Mouse (Mus musculus) ES-Bruce4 (cell line): ENCODE measurements around the gene Shisa3. TPM values are rescaled to one million over a fixed set of nuclear protein-coding genes. Genes with fewer than 3 reads are reported as not detected.

Experiments used
- H3K27ac ChIP-seq: 2 replicates; pipeline ENCODE4 v1.5.1; 2012; ENCODE audit warnings: low read length, inconsistent platforms; ENCODE audit not compliant: insufficient read depth
- H3K27me3 ChIP-seq: 2 replicates; pipeline ENCODE4 v1.6.1; 2012; ENCODE audit warnings: mild to moderate bottlenecking, low read length, inconsistent platforms; ENCODE audit not compliant: control insufficient read depth, poor library complexity, insufficient read depth, severe bottlenecking
- H3K36me3 ChIP-seq: 2 replicates; pipeline ENCODE4 v1.6.1; 2012; ENCODE audit warnings: inconsistent platforms, mild to moderate bottlenecking, low read length, moderate library complexity; ENCODE audit not compliant: control insufficient read depth, poor library complexity, insufficient read depth, severe bottlenecking
- H3K4me1 ChIP-seq: one replicate; pipeline ENCODE4 v1.8.1; 2011; ENCODE audit warnings: low read length; ENCODE audit not compliant: control insufficient read depth, insufficient read depth
- H3K4me3 ChIP-seq: 2 replicates; pipeline ENCODE4 v1.5.1; 2011; ENCODE audit warnings: low read depth, mild to moderate bottlenecking, low read length
- H3K9ac ChIP-seq: 2 replicates; pipeline ENCODE4 v1.6.1; 2012; ENCODE audit warnings: low read depth, mild to moderate bottlenecking, inconsistent platforms; ENCODE audit not compliant: poor library complexity, severe bottlenecking
- H3K9me3 ChIP-seq: replicated peaks from 2 replicates; pipeline ENCODE4 v1.6.1; 2012; ENCODE audit warnings: mild to moderate bottlenecking, low read length, inconsistent platforms; ENCODE audit not compliant: control insufficient read depth, poor library complexity, insufficient read depth, severe bottlenecking
- CTCF ChIP-seq: IDR thresholded peaks from one replicate; pipeline ENCODE4 v1.8.1; 2011; ENCODE audit warnings: low read depth, low read length
- EP300 ChIP-seq: IDR thresholded peaks from 2 replicates; pipeline ENCODE4 v1.6.1; 2011; ENCODE audit warnings: low read depth, low read length; ENCODE audit not compliant: insufficient read depth
- POLR2A ChIP-seq: IDR thresholded peaks from one replicate; pipeline ENCODE4 v1.8.1; 2011; ENCODE audit warnings: low read length; ENCODE audit not compliant: insufficient read depth
- polyA plus RNA-seq: library from polyadenylated mRNA; stranded (reverse); fragments of >200 nt; gene quantifications from 2 replicates; pipeline ENCODE4 v1.2.4, GENCODE M21; 2011; ENCODE audit warnings: low read depth; ENCODE audit not compliant: missing spikeins, insufficient read depth, insufficient read length

Gene Shisa3
- polyA plus RNA-seq, 1 experiment, result 0.52 TPM

DNA sequence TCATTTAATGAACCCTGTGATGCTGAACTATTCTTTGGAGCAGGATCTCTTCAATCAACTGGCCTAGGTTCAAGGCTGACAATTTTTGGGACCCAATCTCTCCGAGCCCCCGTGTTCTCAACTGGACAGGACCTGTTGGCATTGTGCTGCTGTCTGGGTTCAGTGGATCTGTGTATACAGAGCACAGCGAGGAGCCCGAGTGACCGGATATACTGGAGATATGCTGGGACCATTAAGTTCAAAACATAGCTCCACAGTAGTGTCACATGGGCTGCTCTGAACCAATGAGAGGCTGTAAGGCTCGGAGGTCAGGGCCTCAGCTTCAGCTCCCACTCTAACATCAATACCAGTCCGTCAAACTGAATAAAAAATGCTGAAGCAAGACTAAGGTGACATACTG, 21.8 kb downstream of the Shisa3 start:
- Histone ChIP-seq H3K27me3 (no peaks in the 10 kb centered on the region), H3K9me3 (no peaks in the 10 kb centered on the region), H3K4me3 (no peak overlapping the region), H3K36me3 (no peaks in the 10 kb centered on the region), H3K9ac (no peak overlapping the region), H3K27ac (no peak overlapping the region), H3K4me1 (no peaks in the 10 kb centered on the region)
- no peak for TF ChIP-seq EP300
- TF ChIP-seq CTCF, result no peak
- no peak for TF ChIP-seq POLR2A

DNA sequence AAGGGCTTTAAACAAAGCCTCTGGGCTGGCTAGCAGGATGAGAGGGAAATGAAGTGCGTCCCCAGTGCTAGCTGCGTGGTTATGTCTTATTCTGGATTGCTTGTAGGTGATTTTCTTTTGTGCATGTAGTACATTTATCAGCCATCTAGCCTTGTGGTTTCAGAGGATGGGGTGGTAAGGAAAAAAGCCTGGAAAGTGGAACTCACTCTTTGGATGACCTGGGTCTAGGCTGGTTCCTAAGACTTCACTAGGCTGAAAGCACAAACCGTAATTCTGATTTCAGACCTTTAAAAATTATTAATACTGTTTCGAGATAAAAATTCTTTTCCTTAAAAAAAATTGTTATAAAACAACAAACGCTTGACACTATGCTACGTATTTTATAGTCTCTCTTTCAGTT, 22.2 kb downstream of the Shisa3 start:
- H3K27me3 ChIP-seq, result no peaks in the 10 kb centered on the region
- H3K36me3 ChIP-seq, result no peaks in the 10 kb centered on the region
- H3K9ac ChIP-seq, result no peak overlapping the region
- H3K4me1 ChIP-seq, result no peaks in the 10 kb centered on the region
- no peak overlapping the region for H3K4me3 ChIP-seq
- TF ChIP-seq POLR2A (no peak), CTCF (no peak), EP300 (no peak)
- H3K27ac ChIP-seq, result no peak overlapping the region
- H3K9me3 ChIP-seq, result no peaks in the 10 kb centered on the region

DNA sequence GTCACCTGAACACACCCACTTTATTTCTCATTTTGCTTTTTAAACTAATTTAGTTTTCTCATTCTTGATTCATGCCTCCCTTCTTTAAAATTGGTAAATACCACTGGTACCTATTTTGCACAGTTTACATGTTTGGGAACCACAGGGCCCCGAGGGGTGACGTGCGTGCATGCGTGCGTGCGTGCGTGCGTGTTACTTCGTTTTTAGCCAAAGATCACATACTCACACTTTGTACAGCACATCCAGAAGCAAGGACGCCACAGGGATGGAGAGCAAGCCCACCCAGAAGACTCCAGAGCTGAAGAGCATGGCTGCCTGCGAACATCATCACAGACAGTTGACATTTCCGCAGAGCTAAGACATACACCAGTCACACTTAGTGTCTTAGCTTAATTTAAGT, 23.6 kb downstream of the Shisa3 start:
- Histone ChIP-seq H3K9ac (no peak overlapping the region), H3K4me1 (no peaks in the 10 kb centered on the region), H3K9me3 (no peaks in the 10 kb centered on the region), H3K36me3 (no peaks in the 10 kb centered on the region), H3K4me3 (no peak overlapping the region), H3K27me3 (no peaks in the 10 kb centered on the region), H3K27ac (no peak overlapping the region)
- TF ChIP-seq CTCF (no peak), POLR2A (no peak), EP300 (no peak)

DNA sequence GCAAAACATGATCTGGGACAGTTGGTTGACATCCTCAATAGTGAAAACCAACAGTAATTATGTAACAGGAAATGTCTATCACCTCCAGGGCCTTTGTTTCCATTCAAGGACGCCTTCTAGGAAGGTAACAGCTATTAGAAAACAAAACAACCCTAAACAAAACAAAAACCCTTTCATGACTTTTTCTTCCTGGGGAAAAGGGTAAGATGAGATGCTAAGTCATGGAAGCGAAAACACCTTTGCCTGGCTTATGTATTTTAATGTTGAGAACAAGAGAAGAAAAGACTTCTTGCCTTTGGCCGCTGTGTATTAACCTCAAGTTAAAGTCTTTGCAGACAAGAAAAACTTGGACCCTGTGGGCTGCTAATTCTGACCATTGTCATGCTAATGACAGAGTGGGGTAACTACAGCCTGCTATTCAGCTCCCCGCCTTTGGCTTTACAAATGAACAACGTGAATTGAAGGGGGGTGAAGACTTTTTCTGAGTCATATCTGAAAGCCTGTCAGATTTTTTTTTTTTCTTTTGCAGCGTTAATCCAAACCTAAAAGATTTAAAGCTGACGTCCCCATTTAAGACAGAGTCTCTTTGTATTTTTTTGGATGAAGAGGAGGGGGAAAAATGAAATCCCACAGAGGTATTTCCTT, 25.6 kb downstream of the Shisa3 start:
- H3K4me3 ChIP-seq, result no peak overlapping the region
- no peak overlapping the region for H3K9ac ChIP-seq
- H3K36me3 ChIP-seq, result no peaks in the 10 kb centered on the region
- TF ChIP-seq POLR2A (no peak), CTCF (no peak), EP300 (no peak)
- peak overlapping the region; percentile 80 for H3K27ac ChIP-seq
- H3K27me3 ChIP-seq, result no peaks in the 10 kb centered on the region
- H3K9me3 ChIP-seq, result no peaks in the 10 kb centered on the region
- H3K4me1 ChIP-seq, result no peaks in the 10 kb centered on the region

DNA sequence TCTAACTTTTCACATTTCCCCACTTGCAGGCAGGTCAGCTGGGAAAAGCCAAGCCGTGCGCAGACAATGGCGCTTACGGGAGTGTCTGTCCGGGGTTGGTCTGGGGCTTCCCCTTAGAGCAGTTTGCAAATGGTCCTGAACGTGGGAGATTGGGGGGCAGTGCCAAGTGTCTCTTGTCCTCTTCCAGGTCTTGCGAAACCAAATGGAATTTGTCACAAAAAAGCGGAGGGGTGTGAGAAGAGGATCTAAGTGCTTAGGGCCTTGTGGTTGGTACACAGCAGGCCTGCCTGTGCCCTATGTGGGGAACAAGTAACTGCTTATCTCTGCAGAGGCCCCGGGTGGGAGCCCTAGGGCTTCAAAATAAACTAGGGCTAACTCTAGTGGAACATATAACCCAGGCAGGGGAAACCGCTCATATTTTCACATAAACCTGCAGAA, 26.2 kb downstream of the Shisa3 start:
- Histone ChIP-seq H3K27ac (peak overlapping the region; percentile 63), H3K9me3 (no peaks in the 10 kb centered on the region)

DNA sequence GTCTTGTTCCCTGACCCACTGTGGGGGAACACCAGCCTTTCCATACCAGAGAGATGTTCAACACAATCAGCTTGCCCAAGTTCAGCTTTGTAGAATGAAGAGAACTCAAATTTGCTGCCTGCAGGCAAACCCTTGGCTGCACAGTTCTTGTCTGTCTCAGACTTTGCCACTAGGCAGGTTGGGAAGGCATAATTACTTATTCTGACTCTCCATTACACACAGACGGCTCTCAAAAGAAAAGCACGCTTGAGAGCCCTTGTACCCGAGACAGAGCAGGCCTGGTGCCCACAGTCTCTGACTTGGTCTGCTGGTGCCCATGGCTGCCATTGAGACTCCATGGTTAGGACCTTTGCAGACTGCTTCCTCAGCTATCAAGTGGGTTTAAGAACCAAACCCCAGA, 26.7 kb downstream of the Shisa3 start:
- TF ChIP-seq EP300 (no peak), CTCF (no peak), POLR2A (no peak)
- Histone ChIP-seq H3K9me3 (no peaks in the 10 kb centered on the region), H3K4me1 (no peaks in the 10 kb centered on the region), H3K9ac (no peak overlapping the region), H3K27me3 (no peaks in the 10 kb centered on the region), H3K36me3 (no peaks in the 10 kb centered on the region), H3K4me3 (no peak overlapping the region; the same call in 1 of the 2 replicates), H3K27ac (peak overlapping the region; percentile 63)

More for the DNA sequence above, 26.2 kb downstream of the Shisa3 start:
- no peak for TF ChIP-seq POLR2A
- peak; percentile 56; the same call in 1 of the 2 replicates for TF ChIP-seq EP300
- H3K36me3 ChIP-seq, result no peaks in the 10 kb centered on the region
- no peaks in the 10 kb centered on the region for H3K4me1 ChIP-seq
- H3K27me3 ChIP-seq, result no peaks in the 10 kb centered on the region
- no peak overlapping the region for H3K9ac ChIP-seq
- H3K4me3 ChIP-seq, result no peak overlapping the region
